ENCODE assay signal across 15 mouse cellular contexts in genomic region chr5:23166658-23167057, GRCm38 (mm10).
DNase-seq lines count a peak whose midpoint lies in the region; ATAC-seq lines count a peak whose summit lies in the region.
"Had no signal": no experiment of that assay in that cellular context is flagged by ENCODE, and none has a peak within 500 bp of the region (broad histone marks: within the 10 kb centered on the region; RNA-seq: fewer than 3 reads in every experiment).

No protein-coding gene starts in this region.

- H3K9me3 ChIP-seq in hindbrain, embryonic 12.5 days (replicated peaks) = no peaks in the 10 kb centered on the region
- no peaks in the 10 kb centered on the region for H3K9me3 ChIP-seq in hindbrain, embryonic 11.5 days (ENCODE audit: control insufficient read depth, low read length)
- H3K9me3 ChIP-seq in limb, embryonic 11.5 days (ENCODE audit: control insufficient read depth, low read length) = no peaks in the 10 kb centered on the region
- H3K9me3 ChIP-seq in limb, embryonic 10.5 days (replicated peaks) = no peaks in the 10 kb centered on the region
- H3K9me3 ChIP-seq in neural tube, embryonic 14.5 days (ENCODE audit: control insufficient read depth, low read length) = no peaks in the 10 kb centered on the region
- H3K9me3 ChIP-seq: embryonic facial prominence, embryonic 10.5 days; hindbrain, embryonic 15.5 days had no signal

- H3K27me3 ChIP-seq in hindbrain, embryonic 12.5 days = no peaks in the 10 kb centered on the region
- no peaks in the 10 kb centered on the region for H3K27me3 ChIP-seq in hindbrain, embryonic 11.5 days (ENCODE audit: control insufficient read depth, insufficient read depth, low read length)
- no peaks in the 10 kb centered on the region for H3K27me3 ChIP-seq in limb, embryonic 11.5 days (ENCODE audit: control insufficient read depth, insufficient read depth, low read length)
- no peaks in the 10 kb centered on the region for H3K27me3 ChIP-seq in limb, embryonic 10.5 days (ENCODE audit: low read depth, poor library complexity, severe bottlenecking)
- no peaks in the 10 kb centered on the region for H3K27me3 ChIP-seq in neural tube, embryonic 14.5 days (ENCODE audit: control insufficient read depth, insufficient read depth, low read length)
- H3K27me3 ChIP-seq: heart, embryonic 12.5 days; hindbrain, embryonic 15.5 days had no signal

- peaks cover 6% of the 10 kb centered on the region for H3K4me1 ChIP-seq in hindbrain, embryonic 12.5 days
- H3K4me1 ChIP-seq in hindbrain, embryonic 11.5 days (replicated peaks; ENCODE audit: control insufficient read depth, insufficient read depth, low read length) = no peaks in the 10 kb centered on the region
- H3K4me1 ChIP-seq in limb, embryonic 11.5 days (ENCODE audit: control insufficient read depth, insufficient read depth, low read length) = no peaks in the 10 kb centered on the region
- no peaks in the 10 kb centered on the region for H3K4me1 ChIP-seq in limb, embryonic 10.5 days
- H3K4me1 ChIP-seq in neural tube, embryonic 14.5 days (ENCODE audit: control insufficient read depth, insufficient read depth, low read length) = no peaks in the 10 kb centered on the region
- H3K4me1 ChIP-seq: heart, embryonic 12.5 days had no signal

- H3K4me2 ChIP-seq in hindbrain, embryonic 12.5 days (replicated peaks) = no peak overlapping the region
- no peak overlapping the region for H3K4me2 ChIP-seq in hindbrain, embryonic 11.5 days (replicated peaks; ENCODE audit: low read depth, low read length)
- H3K4me2 ChIP-seq in limb, embryonic 11.5 days (ENCODE audit: low read depth, severe bottlenecking) = no peak overlapping the region
- H3K4me2 ChIP-seq in neural tube, embryonic 14.5 days (ENCODE audit: low read depth, low read length) = no peak overlapping the region
- H3K4me2 ChIP-seq: heart, embryonic 12.5 days had no signal

- H3K36me3 ChIP-seq in hindbrain, embryonic 12.5 days = no peaks in the 10 kb centered on the region
- H3K36me3 ChIP-seq in hindbrain, embryonic 11.5 days (ENCODE audit: control insufficient read depth, insufficient read depth, low read length) = no peaks in the 10 kb centered on the region
- H3K36me3 ChIP-seq in limb, embryonic 11.5 days (ENCODE audit: control insufficient read depth, insufficient read depth, low read length) = no peaks in the 10 kb centered on the region
- H3K36me3 ChIP-seq in limb, embryonic 10.5 days = no peaks in the 10 kb centered on the region
- no peaks in the 10 kb centered on the region for H3K36me3 ChIP-seq in neural tube, embryonic 14.5 days (ENCODE audit: control insufficient read depth, insufficient read depth, low read length)
- H3K36me3 ChIP-seq: embryonic facial prominence, embryonic 10.5 days; heart, embryonic 12.5 days; hindbrain, embryonic 15.5 days had no signal

- DNase-seq in hindbrain, embryonic 11.5 days (ENCODE audit: low spot score) = no peak
- peak; percentile 14 for DNase-seq in limb, embryonic 11.5 days (ENCODE audit: low spot score)
- no peak for DNase-seq in limb, embryonic 10.5 days (ENCODE audit: low spot score)
- DNase-seq in neural tube, embryonic 10.5 days (ENCODE audit: extremely low spot score, low spot score) = no peak
- no peak for DNase-seq in yolk sac, embryonic 10.5 days (ENCODE audit: low spot score)
- DNase-seq: adrenal gland, adult 2 months; adrenal gland, postnatal 25 days; cerebellum, adult 2 months; gastrocnemius, postnatal 14 days; heart, postnatal 36 days had no signal

- no peak overlapping the region for H3K27ac ChIP-seq in hindbrain, embryonic 12.5 days
- H3K27ac ChIP-seq in hindbrain, embryonic 11.5 days (ENCODE audit: low read depth, low read length) = no peak overlapping the region
- H3K27ac ChIP-seq in limb, embryonic 11.5 days (replicated peaks; ENCODE audit: low read depth, low read length) = no peak overlapping the region
- no peak overlapping the region for H3K27ac ChIP-seq in limb, embryonic 10.5 days
- H3K27ac ChIP-seq in neural tube, embryonic 14.5 days (ENCODE audit: low read depth, low read length) = no peak overlapping the region
- H3K27ac ChIP-seq: embryonic facial prominence, embryonic 10.5 days had no signal

- 72% methylated on average over 1 of the region's 1 CpGs for WGBS in hindbrain, embryonic 12.5 days
- WGBS in hindbrain, embryonic 11.5 days = 85% methylated on average over 1 of the region's 1 CpGs
- WGBS in limb, embryonic 11.5 days = 90% methylated on average over 1 of the region's 1 CpGs
- WGBS in limb, embryonic 10.5 days = 86% methylated on average over 1 of the region's 1 CpGs
- 82% methylated on average over 1 of the region's 1 CpGs for WGBS in neural tube, embryonic 14.5 days

- no peak overlapping the region for H3K4me3 ChIP-seq in hindbrain, embryonic 12.5 days
- H3K4me3 ChIP-seq in hindbrain, embryonic 11.5 days (ENCODE audit: low read depth, low read length) = no peak overlapping the region
- no peak overlapping the region for H3K4me3 ChIP-seq in limb, embryonic 11.5 days (ENCODE audit: low read depth, low read length)
- no peak overlapping the region for H3K4me3 ChIP-seq in limb, embryonic 10.5 days
- H3K4me3 ChIP-seq in neural tube, embryonic 14.5 days (ENCODE audit: low read depth, low read length) = no peak overlapping the region
- H3K4me3 ChIP-seq: embryonic facial prominence, embryonic 10.5 days; heart, embryonic 12.5 days; hindbrain, embryonic 15.5 days had no signal

- no peak overlapping the region for H3K9ac ChIP-seq in hindbrain, embryonic 12.5 days
- no peak overlapping the region for H3K9ac ChIP-seq in hindbrain, embryonic 11.5 days (ENCODE audit: low read depth, low read length)
- H3K9ac ChIP-seq in limb, embryonic 11.5 days (ENCODE audit: low read length) = no peak overlapping the region
- no peak overlapping the region for H3K9ac ChIP-seq in neural tube, embryonic 14.5 days (replicated peaks; ENCODE audit: low read depth, low read length)
- H3K9ac ChIP-seq: heart, embryonic 12.5 days; hindbrain, embryonic 15.5 days had no signal

- 0 out of 2 replicates have a peak, but pooled peaks have one; percentile 26 for ATAC-seq in hindbrain, embryonic 12.5 days (ENCODE audit: low FRiP score)
- ATAC-seq in hindbrain, embryonic 11.5 days (ENCODE audit: low FRiP score) = no peak
- no peak for ATAC-seq in limb, embryonic 11.5 days (ENCODE audit: insufficient number of reproducible peaks, low FRiP score, low TSS enrichment, low read depth)
- peak; percentile 31; the same call in 1 of the 2 replicates for ATAC-seq in neural tube, embryonic 14.5 days (ENCODE audit: low read depth)

Comparison
In these comparisons a context has a peak if more than half of its experiments do, and no peak if none do; other contexts are left out.
1. ATAC-seq: peak in hindbrain, embryonic 12.5 days (single experiment) and neural tube, embryonic 14.5 days (single experiment); none in hindbrain, embryonic 11.5 days (single experiment) and limb, embryonic 11.5 days (single experiment).